Mouse (Mus musculus) heart, postnatal 4 days (tissue): ENCODE measurements around the gene Psme2. TPM values are rescaled to one million over a fixed set of nuclear protein-coding genes. Genes with fewer than 3 reads are reported as not detected.

Experiments used
- total RNA-seq, 2 experiments: library from RNA; stranded (reverse); gene quantifications; 2 replicates each; pipeline ENCODE4 v1.2.3; 2021

Psme2 gene
- total RNA-seq, 2 experiments from 2014 or later: 127 to 153 TPM

Other genes with a start within 250 kb of the Psme2 start
- 100 to 1,000 TPM; 102 to 115 TPM for gene Dhrs4, start 112.4 kb downstream of the Psme2 start, total RNA-seq
- gene Carmil3, start 100.5 kb downstream of the Psme2 start, total RNA-seq: 1 to 10 TPM; 2.9 to 5.9 TPM
- under 1 TPM in 1 of 2 experiments, not detected in 1; 0.12 TPM for gene Cpne6, start 80.7 kb downstream of the Psme2 start, total RNA-seq
- gene Nrl, start 66.1 kb downstream of the Psme2 start, total RNA-seq: not detected
- 10 to 100 TPM; 19.7 to 21.5 TPM for gene Pck2, start 50.8 kb downstream of the Psme2 start, total RNA-seq
- gene Dcaf11, start 31.1 kb downstream of the Psme2 start, total RNA-seq: 10 to 100 TPM; 60.8 to 63.0 TPM
- not detected for gene A730061H03Rik, start 30.7 kb downstream of the Psme2 start, total RNA-seq
- 100 to 1,000 TPM; 122 to 152 TPM for gene Fitm1, start 15.5 kb downstream of the Psme2 start, total RNA-seq
- 100 to 1,000 TPM; 232 to 244 TPM for gene Psme1, start 13.0 kb downstream of the Psme2 start, total RNA-seq
- 10 to 100 TPM; 37.3 to 40.1 TPM for gene Emc9, start 5.8 kb downstream of the Psme2 start, total RNA-seq
- 10 to 100 TPM; 25.9 to 27.9 TPM for gene Rnf31, start 595 bp upstream of the Psme2 start, total RNA-seq
- gene Irf9, start 12.5 kb upstream of the Psme2 start, total RNA-seq: 1 to 10 TPM; 7.6 to 9.9 TPM
- under 1 TPM; 0.43 to 0.54 TPM for gene Rec8, start 26.9 kb upstream of the Psme2 start, total RNA-seq
- gene Ipo4, start 44.8 kb upstream of the Psme2 start, total RNA-seq: 10 to 100 TPM; 64.6 to 67.1 TPM
- 1 to 10 TPM; 3.7 to 4.3 TPM for gene Gm49378, start 46.8 kb upstream of the Psme2 start, total RNA-seq
- gene Tm9sf1, start 52.7 kb upstream of the Psme2 start, total RNA-seq: 10 to 100 TPM; 60.1 to 72.3 TPM
- 1 to 10 TPM; 1.1 to 1.2 TPM for gene Tssk4, start 59.1 kb upstream of the Psme2 start, total RNA-seq
- 10 to 100 TPM; 63.2 to 66.7 TPM for gene Mdp1, start 69.4 kb upstream of the Psme2 start, total RNA-seq
- 10 to 100 TPM; 16.6 to 21.0 TPM for gene Gmpr2, start 80.8 kb upstream of the Psme2 start, total RNA-seq
- gene Nedd8, start 81.0 kb upstream of the Psme2 start, total RNA-seq: 100 to 1,000 TPM; 296 to 328 TPM
- 10 to 100 TPM; 23.4 to 25.7 TPM for gene Tinf2, start 90.7 kb upstream of the Psme2 start, total RNA-seq
- under 1 TPM; 0.20 to 0.50 TPM for gene Tgm1, start 122.8 kb upstream of the Psme2 start, total RNA-seq
- gene Rabggta, start 131.2 kb upstream of the Psme2 start, total RNA-seq: 10 to 100 TPM; 13.1 to 13.9 TPM
- gene Dhrs1, start 154.6 kb upstream of the Psme2 start, total RNA-seq: 10 to 100 TPM; 46.0 to 51.4 TPM
- gene Nop9, start 154.6 kb upstream of the Psme2 start, total RNA-seq: 10 to 100 TPM; 17.8 to 18.3 TPM
- gene Cideb, start 167.3 kb upstream of the Psme2 start, total RNA-seq: 1 to 10 TPM; 1.2 to 2.2 TPM
- gene Ltb4r2, start 170.3 kb upstream of the Psme2 start, total RNA-seq: under 1 TPM; 0.11 to 0.26 TPM
- gene Ltb4r1, start 174.8 kb upstream of the Psme2 start, total RNA-seq: under 1 TPM; 0.50 TPM
- 10 to 100 TPM; 18.9 to 22.3 TPM for gene Adcy4, start 193.0 kb upstream of the Psme2 start, total RNA-seq
- 10 to 100 TPM; 10.6 to 14.0 TPM for gene Ripk3, start 197.8 kb upstream of the Psme2 start, total RNA-seq
- 10 to 100 TPM; 12.7 to 13.3 TPM for gene Nfatc4, start 232.0 kb upstream of the Psme2 start, total RNA-seq